13 mouse cellular contexts compared by ENCODE assay signal in the genomic region with DNA sequence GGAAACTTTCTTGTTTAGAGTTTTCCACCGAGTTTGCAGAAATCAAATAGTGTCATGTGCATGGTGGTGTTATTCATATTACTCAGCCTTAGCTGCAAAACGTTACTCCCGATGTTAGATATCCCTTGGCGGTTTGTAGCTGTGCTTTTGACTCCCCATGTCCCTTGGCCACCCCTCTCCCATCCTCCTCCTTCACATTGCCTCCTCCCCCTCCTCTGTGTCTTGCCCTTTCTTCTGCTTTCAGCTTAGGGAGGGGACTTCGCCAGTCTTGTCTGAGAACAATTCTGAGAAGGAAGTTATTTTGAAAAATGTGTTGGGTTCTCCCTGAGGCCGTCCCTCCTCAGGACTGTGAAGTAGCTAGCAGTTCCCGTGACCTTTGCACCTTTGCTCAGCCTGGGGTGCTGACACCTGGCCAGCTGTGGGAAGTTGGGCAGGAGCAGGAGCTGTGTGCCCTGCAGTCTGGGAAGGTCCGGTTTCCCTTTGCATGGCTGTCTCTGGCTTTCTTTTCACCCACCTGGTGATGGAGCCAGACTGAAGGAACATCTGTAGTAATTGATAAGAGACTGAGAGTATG. TPM values are rescaled to one million over a fixed set of nuclear protein-coding genes. Genes with fewer than 3 reads are reported as not detected.
A peak's percentile ranks its signal among the peaks of the same experiment; 100 is the strongest.
DNase-seq lines count a peak whose midpoint lies in the region; ATAC-seq lines count a peak whose summit lies in the region.
"Had no signal": no experiment of that assay in that cellular context is flagged by ENCODE, and none has a peak within 500 bp of the region (broad histone marks: within the 10 kb centered on the region; RNA-seq: fewer than 3 reads in every experiment).

No protein-coding gene starts in this region.

- no peaks in the 10 kb centered on the region for H3K9me3 ChIP-seq in intestine, embryonic 15.5 days
- no peaks in the 10 kb centered on the region for H3K9me3 ChIP-seq in limb, embryonic 11.5 days (ENCODE audit: control insufficient read depth, low read length)
- H3K9me3 ChIP-seq: liver, embryonic 13.5 days had no signal

- H3K27ac ChIP-seq in intestine, embryonic 15.5 days, result 0 out of 2 replicates have a peak overlapping the region, but pooled peaks have one; percentile 22
- H3K27ac ChIP-seq in limb, embryonic 11.5 days (replicated peaks; ENCODE audit: low read depth, low read length), result no peak overlapping the region
- H3K27ac ChIP-seq: liver, embryonic 13.5 days had no signal

- no peaks in the 10 kb centered on the region for H3K27me3 ChIP-seq in intestine, embryonic 15.5 days (replicated peaks)
- H3K27me3 ChIP-seq in limb, embryonic 11.5 days (ENCODE audit: control insufficient read depth, insufficient read depth, low read length), result no peaks in the 10 kb centered on the region
- H3K27me3 ChIP-seq: liver, embryonic 13.5 days had no signal

- H3K4me3 ChIP-seq in intestine, embryonic 15.5 days (replicated peaks), result no peak overlapping the region
- no peak overlapping the region for H3K4me3 ChIP-seq in limb, embryonic 11.5 days (ENCODE audit: low read depth, low read length)
- H3K4me3 ChIP-seq: liver, embryonic 13.5 days had no signal

- peak; percentile 48 for DNase-seq in embryo, embryonic 10 days (ENCODE audit: low spot score)
- no peak for DNase-seq in embryo, embryonic 10.5 days (ENCODE audit: low spot score)
- DNase-seq in CD4-positive, CD25-positive, alpha-beta regulatory T cell, adult 2 months (ENCODE audit: low read depth, low spot score), result peak; percentile 61
- DNase-seq in limb, embryonic 11.5 days (ENCODE audit: low spot score), result peak; percentile 31
- DNase-seq in ovary, postnatal 10 days (ENCODE audit: low spot score), result no peak
- DNase-seq in frontal cortex, postnatal 10 days (ENCODE audit: low spot score in 2 of 2), result no peak
- no peak for DNase-seq in gastrocnemius, postnatal 25 days
- DNase-seq: B cell, adult 2 months; cerebellum, postnatal 25 days; forebrain, postnatal 0 days; liver, embryonic 13.5 days had no signal

- H3K4me2 ChIP-seq in intestine, embryonic 15.5 days (replicated peaks), result no peak overlapping the region
- H3K4me2 ChIP-seq in limb, embryonic 11.5 days (ENCODE audit: low read depth, severe bottlenecking), result no peak overlapping the region
- H3K4me2 ChIP-seq: liver, embryonic 13.5 days had no signal

- peak; percentile 84 for ATAC-seq in intestine, embryonic 15.5 days
- ATAC-seq in limb, embryonic 11.5 days (ENCODE audit: insufficient number of reproducible peaks, low FRiP score, low TSS enrichment, low read depth), result no peak
- ATAC-seq: forebrain, postnatal 0 days; hindbrain, embryonic 16.5 days had no signal

- no peaks in the 10 kb centered on the region for H3K36me3 ChIP-seq in intestine, embryonic 15.5 days
- H3K36me3 ChIP-seq in limb, embryonic 11.5 days (ENCODE audit: control insufficient read depth, insufficient read depth, low read length), result no peaks in the 10 kb centered on the region
- H3K36me3 ChIP-seq: liver, embryonic 13.5 days had no signal

- 16% methylated on average over 8 of the region's 8 CpGs for WGBS in intestine, embryonic 15.5 days
- 15% methylated on average over 8 of the region's 8 CpGs for WGBS in limb, embryonic 11.5 days

- H3K4me1 ChIP-seq in intestine, embryonic 15.5 days (replicated peaks), result 0 out of 2 replicates have a peak, but pooled peaks cover 5% of the 10 kb centered on the region
- peaks cover 4% of the 10 kb centered on the region; the same call in 1 of the 2 replicates for H3K4me1 ChIP-seq in limb, embryonic 11.5 days (ENCODE audit: control insufficient read depth, insufficient read depth, low read length)
- H3K4me1 ChIP-seq: liver, embryonic 13.5 days had no signal

- H3K9ac ChIP-seq in intestine, embryonic 15.5 days, result no peak overlapping the region
- no peak overlapping the region for H3K9ac ChIP-seq in limb, embryonic 11.5 days (ENCODE audit: low read length)
- H3K9ac ChIP-seq: forebrain, postnatal 0 days; liver, embryonic 13.5 days had no signal

RNA-seq across cellular contexts. Expression of a gene that starts 48.2 kb away (rescaled TPM):
- polyA plus RNA-seq in intestine, embryonic 15.5 days (2015; fragmentation: Nextera tagmentation; extraction: Ambion mirVana), result 7.3 and 7.7 TPM in 2 replicates
- polyA plus RNA-seq in limb, embryonic 11.5 days (2014; fragmentation: Nextera tagmentation; extraction: Ambion mirVana), result 8.8 and 9.6 TPM in 2 replicates
- total RNA-seq in gastrocnemius, postnatal 25 days (2021), result 1 to 10 TPM; 5.0 to 6.9 TPM

Comparison
In these comparisons a context has a peak if more than half of its experiments do, and no peak if none do; other contexts are left out.
1. DNase-seq: peak in embryo, embryonic 10 days (single experiment), CD4-positive, CD25-positive, alpha-beta regulatory T cell, adult 2 months (single experiment) and limb, embryonic 11.5 days (single experiment); none in embryo, embryonic 10.5 days (single experiment), ovary, postnatal 10 days (single experiment), frontal cortex, postnatal 10 days (0 of 2) and gastrocnemius, postnatal 25 days (single experiment).